Mouse (Mus musculus) liver, embryonic 12.5 days (tissue): ENCODE measurements at regions not wholly inside any gene's neighbourhood (a gene's known extent, or its start where the extent isn't known, plus 50 kb on each side); places are given as distances from the start of the nearest gene placed in this dataset.
A peak's percentile ranks its signal among the peaks of the same experiment; 100 is the strongest.

ENCODE experiments used
- ATAC-seq: fragments of 200-750 bp; cut with Nextera tagmentation; 2 replicates; pipeline ENCODE4 v1.8.0; 2017; ENCODE audit warnings: moderate number of reproducible peaks, mild to moderate bottlenecking, moderate library complexity
- H3K27ac ChIP-seq: fragments of 300-500 bp; sonication (generic); 2 replicates; pipeline ENCODE4 v1.5.1; 2016; ENCODE audit warnings: mild to moderate bottlenecking
- H3K27me3 ChIP-seq: fragments of 300-500 bp; sonication (generic); replicated peaks from 2 replicates; pipeline ENCODE4 v1.6.1; 2016; ENCODE audit warnings: mild to moderate bottlenecking, moderate library complexity
- H3K36me3 ChIP-seq: fragments of 300-500 bp; sonication (generic); 2 replicates; pipeline ENCODE4 v1.6.1; 2016; ENCODE audit warnings: mild to moderate bottlenecking, moderate library complexity
- H3K4me1 ChIP-seq: fragments of 300-500 bp; sonication (generic); 2 replicates; pipeline ENCODE4 v1.6.1; 2016
- H3K4me2 ChIP-seq: fragments of 300-500 bp; sonication (generic); 2 replicates; pipeline ENCODE4 v1.6.1; 2016; ENCODE audit warnings: mild to moderate bottlenecking, moderate library complexity
- H3K4me3 ChIP-seq: fragments of 300-500 bp; sonication (generic); 2 replicates; pipeline ENCODE4 v1.5.1; 2016; ENCODE audit warnings: mild to moderate bottlenecking, moderate library complexity
- H3K9ac ChIP-seq: fragments of 300-500 bp; sonication (generic); 2 replicates; pipeline ENCODE4 v1.6.1; 2016; ENCODE audit warnings: mild to moderate bottlenecking, moderate library complexity
- H3K9me3 ChIP-seq: fragments of 300-500 bp; sonication (generic); replicated peaks from 2 replicates; pipeline ENCODE4 v1.6.1; 2016; ENCODE audit warnings: mild to moderate bottlenecking, moderate library complexity
- WGBS: fragments of 180-500 bp; shearing (Covaris S2); methylation state at CpG from one replicate; pipeline ENCODE4 v1.1.7; 2016; ENCODE audit not compliant: insufficient replicate concordance; 5-methylcytosine and 5-hydroxymethylcytosine counted together

DNA sequence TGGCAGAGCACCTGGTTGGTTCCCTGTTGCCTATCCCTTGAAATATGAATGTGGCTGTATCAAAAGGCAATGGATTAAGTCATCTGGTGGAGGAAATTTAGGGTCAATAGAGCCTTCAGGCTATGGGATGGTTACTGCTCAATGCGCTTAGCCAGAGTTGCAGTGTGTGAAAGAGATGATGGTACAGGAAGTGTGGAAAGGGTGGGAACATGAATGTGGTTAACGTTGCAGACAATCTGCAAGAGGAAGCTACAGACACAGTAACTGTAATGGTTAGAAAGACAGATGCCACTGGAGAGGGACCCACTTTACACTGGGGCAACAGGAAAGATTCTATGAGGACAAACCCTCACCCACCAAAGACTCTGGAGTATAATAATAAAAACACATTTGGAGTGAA is 185.2 kb downstream of the Rpap3 start:
- no peak for ATAC-seq
- Histone ChIP-seq H3K4me1 (no peaks in the 10 kb centered on the region), H3K4me3 (no peak overlapping the region), H3K4me2 (no peak overlapping the region), H3K27ac (peak overlapping the region; percentile 23; the same call in 1 of the 2 replicates), H3K9ac (no peak overlapping the region), H3K9me3 (no peaks in the 10 kb centered on the region), H3K36me3 (no peaks in the 10 kb centered on the region), H3K27me3 (no peaks in the 10 kb centered on the region)
- WGBS: 24% methylated on average over 2 of the region's 2 CpGs

DNA sequence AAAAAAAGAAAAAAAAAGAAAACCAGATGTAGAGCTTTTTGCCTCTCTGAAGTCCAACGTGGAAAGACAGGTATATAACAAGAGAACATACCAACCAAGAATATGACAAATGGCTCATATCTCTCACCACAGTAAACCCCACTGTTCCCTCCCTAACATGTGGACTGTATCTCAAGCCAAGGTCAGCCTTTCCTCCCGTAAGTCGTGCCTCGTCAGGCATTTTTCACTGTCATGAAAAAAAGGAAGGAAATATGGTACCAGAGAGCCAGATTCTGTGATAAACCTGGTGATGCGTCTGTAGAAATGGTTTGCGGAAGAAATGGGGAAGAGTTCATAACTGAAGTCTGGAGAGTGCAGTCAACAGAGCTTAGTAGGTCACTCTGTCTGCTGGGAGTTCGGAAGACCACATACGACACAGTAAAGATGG is 185.7 kb downstream of the Rpap3 start:
- Histone ChIP-seq H3K36me3 (no peaks in the 10 kb centered on the region), H3K4me2 (no peak overlapping the region), H3K27ac (peak overlapping the region; percentile 23; the same call in 1 of the 2 replicates), H3K9me3 (no peaks in the 10 kb centered on the region), H3K27me3 (no peaks in the 10 kb centered on the region), H3K4me1 (no peaks in the 10 kb centered on the region), H3K4me3 (no peak overlapping the region), H3K9ac (no peak overlapping the region)
- 19% methylated on average over 8 of the region's 8 CpGs for WGBS
- ATAC-seq: no peak

DNA sequence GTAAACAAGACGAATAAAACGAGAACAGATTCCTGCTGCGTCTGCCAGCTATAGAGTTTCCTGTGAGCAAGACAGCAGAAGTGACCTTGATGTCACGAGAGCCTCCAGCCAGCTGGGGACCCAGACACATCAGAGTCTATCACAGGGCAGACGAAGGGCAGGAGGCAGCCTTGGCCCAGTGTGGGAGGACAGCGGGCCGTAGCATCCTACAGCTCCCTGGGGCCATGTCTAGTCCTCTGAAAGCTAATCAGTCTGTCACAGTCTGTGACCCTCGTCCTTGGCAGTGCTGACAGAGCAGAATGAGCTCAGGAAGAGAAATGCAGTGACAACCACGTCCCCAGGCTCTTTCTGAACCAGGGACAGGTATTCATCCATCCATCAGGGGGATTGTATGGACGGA is 187.7 kb downstream of the Rpap3 start:
- no peak for ATAC-seq
- no peaks in the 10 kb centered on the region for H3K4me1 ChIP-seq
- no peaks in the 10 kb centered on the region for H3K36me3 ChIP-seq
- H3K4me3 ChIP-seq: no peak overlapping the region
- H3K4me2 ChIP-seq: no peak overlapping the region
- H3K27ac ChIP-seq: no peak overlapping the region
- H3K27me3 ChIP-seq: no peaks in the 10 kb centered on the region
- 61% methylated on average over 10 of the region's 10 CpGs for WGBS
- no peaks in the 10 kb centered on the region for H3K9me3 ChIP-seq
- no peak overlapping the region for H3K9ac ChIP-seq

DNA sequence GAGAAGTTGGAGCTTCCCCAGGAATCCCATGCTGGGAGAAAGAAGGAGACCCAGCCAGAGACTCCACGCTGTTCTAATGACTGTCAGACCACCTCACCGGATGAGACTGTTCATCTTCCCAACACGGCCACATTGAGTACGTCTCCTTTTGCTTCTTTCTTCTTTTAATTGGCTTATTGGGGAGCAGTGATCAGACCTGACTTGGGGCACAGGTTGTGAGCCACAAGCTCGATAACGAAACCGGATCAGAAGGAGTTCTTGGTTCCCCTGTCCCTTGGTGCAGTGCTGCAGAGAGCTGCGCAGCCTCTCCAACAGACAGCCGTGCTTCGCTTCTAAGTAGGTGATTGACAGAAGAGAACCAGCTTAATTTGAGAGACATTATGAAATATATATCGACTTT is 188.4 kb downstream of the Rpap3 start:
- Histone ChIP-seq H3K9me3 (no peaks in the 10 kb centered on the region), H3K27ac (no peak overlapping the region), H3K4me2 (no peak overlapping the region), H3K4me1 (no peaks in the 10 kb centered on the region), H3K27me3 (no peaks in the 10 kb centered on the region), H3K9ac (no peak overlapping the region), H3K36me3 (no peaks in the 10 kb centered on the region), H3K4me3 (no peak overlapping the region)
- ATAC-seq: no peak
- 79% methylated on average over 11 of the region's 11 CpGs for WGBS

DNA sequence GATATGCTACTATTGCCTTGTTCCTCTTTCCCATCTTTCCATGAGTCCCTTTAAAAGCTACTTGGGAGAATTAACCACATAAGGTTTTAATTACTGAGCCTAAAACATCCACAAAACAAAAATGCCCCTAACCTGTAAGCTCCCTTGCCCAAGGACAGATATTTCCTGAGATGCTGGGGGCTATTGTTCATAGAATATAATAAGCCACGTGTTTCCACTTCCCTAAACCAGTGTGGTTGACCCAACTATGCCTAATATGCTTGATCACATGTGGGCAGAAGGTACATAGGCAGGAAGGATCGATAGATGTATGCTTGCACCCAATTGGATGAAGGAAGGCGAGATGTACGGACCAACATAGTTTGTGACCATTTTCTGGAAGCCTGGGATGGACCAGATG is 189.9 kb downstream of the Rpap3 start:
- no peak for ATAC-seq
- no peaks in the 10 kb centered on the region for H3K27me3 ChIP-seq
- H3K9me3 ChIP-seq: no peaks in the 10 kb centered on the region
- H3K9ac ChIP-seq: no peak overlapping the region
- no peaks in the 10 kb centered on the region for H3K4me1 ChIP-seq
- H3K27ac ChIP-seq: no peak overlapping the region
- no peaks in the 10 kb centered on the region for H3K36me3 ChIP-seq
- no peak overlapping the region for H3K4me3 ChIP-seq
- no peak overlapping the region for H3K4me2 ChIP-seq
- WGBS: 53% methylated on average over 4 of the region's 4 CpGs

DNA sequence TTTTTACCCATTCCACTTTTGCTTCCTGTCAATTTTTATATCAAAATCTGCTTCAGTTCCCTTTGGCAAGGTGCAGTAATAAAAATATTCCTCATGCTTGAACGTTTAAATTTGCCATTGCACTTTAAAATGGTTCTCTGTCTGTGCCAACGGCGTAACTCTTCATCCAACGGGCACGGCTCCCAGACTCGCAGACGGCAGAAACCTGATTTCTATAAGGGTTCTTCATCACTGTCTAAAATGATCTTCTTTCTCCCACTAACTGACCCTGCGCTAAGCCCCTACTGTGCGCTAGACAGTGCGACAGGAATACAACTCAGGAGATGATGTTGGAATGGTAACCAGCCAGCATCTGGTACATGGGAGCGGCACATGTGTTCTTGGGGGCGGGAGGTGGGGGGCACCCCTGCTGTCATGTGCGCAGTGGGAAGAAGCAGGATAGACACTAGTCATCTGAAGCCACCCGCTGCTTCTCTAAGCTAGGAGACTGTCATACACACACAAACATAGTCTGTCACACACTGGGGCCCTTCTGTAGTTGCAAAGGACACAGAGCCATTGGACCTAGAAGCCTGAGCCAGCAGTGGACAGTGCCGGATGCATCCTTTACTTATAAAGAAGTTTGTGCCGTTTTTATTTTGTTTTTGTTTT is 197.8 kb downstream of the Rpap3 start:
- Histone ChIP-seq H3K27ac (no peak overlapping the region), H3K4me2 (no peak overlapping the region), H3K27me3 (no peaks in the 10 kb centered on the region), H3K9ac (no peak overlapping the region), H3K9me3 (peaks cover 7% of the 10 kb centered on the region), H3K36me3 (no peaks in the 10 kb centered on the region), H3K4me3 (no peak overlapping the region), H3K4me1 (no peaks in the 10 kb centered on the region)
- WGBS: 81% methylated on average over 16 of the region's 16 CpGs
- ATAC-seq: no peak

DNA sequence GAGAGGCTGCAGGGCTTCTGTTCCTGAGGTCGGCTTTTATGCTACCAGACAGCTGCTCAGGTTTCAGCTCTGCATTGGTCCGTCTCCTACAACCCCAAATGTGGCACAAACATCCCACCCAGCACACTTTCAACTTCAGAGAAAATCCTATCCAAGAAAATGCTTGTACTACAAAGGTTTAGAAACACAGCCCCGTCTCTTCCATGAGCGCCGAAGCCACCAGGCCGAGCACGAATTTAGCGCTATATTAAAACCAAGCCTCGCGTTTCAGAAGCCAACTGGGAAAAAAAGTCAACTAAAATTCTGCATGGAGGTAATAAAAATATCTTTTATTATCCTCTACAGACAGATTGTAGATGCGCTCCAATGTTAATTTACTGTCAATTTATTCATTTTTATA is 198.4 kb downstream of the Rpap3 start:
- no peak for ATAC-seq
- Histone ChIP-seq H3K27me3 (no peaks in the 10 kb centered on the region), H3K9me3 (peaks cover 7% of the 10 kb centered on the region), H3K27ac (no peak overlapping the region), H3K36me3 (no peaks in the 10 kb centered on the region), H3K9ac (no peak overlapping the region), H3K4me2 (no peak overlapping the region), H3K4me1 (no peaks in the 10 kb centered on the region), H3K4me3 (no peak overlapping the region)
- 83% methylated on average over 11 of the region's 11 CpGs for WGBS

DNA sequence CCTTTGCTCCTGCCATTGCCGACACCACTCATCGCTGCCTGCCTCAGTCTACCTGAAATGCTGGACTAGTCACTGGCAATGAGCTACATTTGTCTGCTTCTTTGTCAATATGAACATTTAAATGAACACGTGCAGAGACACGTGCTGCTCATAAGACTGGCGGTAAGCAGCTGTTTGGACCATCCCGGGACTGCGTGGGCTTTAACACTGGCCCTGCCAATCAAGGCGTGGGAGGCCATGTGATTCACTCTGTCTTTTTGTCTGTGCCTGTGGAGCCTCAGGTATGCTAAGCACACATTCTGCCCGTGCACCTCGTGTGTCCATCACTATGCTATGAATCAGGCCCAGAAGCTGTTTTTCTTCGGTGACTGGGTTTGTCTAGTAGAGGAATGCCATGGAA is 199.9 kb downstream of the Rpap3 start:
- Histone ChIP-seq H3K4me3 (no peak overlapping the region), H3K27me3 (no peaks in the 10 kb centered on the region), H3K9me3 (peaks cover 7% of the 10 kb centered on the region), H3K27ac (no peak overlapping the region), H3K36me3 (no peaks in the 10 kb centered on the region), H3K4me2 (no peak overlapping the region), H3K9ac (no peak overlapping the region), H3K4me1 (no peaks in the 10 kb centered on the region)
- no peak for ATAC-seq
- WGBS: 80% methylated on average over 11 of the region's 11 CpGs

DNA sequence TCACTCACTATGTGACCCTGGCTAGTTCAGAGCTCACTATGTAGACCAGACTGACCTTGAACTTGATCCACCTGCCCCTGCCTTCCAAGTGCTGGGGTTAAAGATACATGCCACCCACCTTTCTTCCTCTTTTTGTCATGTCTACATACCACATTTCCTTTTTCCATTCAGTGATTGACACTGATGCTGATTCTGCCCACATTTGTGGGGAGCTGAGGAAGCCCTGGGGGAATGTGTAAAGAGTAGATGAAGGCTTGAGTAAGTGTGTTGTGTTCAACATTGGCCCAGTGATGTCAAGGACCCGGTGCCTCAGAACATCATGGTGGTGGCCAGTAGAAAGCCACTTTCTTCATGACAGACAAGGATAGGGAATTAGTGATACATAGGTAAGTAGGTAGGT is 201.3 kb downstream of the Rpap3 start:
- WGBS: 28% methylated on average over 1 of the region's 1 CpGs
- Histone ChIP-seq H3K27ac (no peak overlapping the region), H3K4me3 (no peak overlapping the region), H3K4me2 (no peak overlapping the region), H3K36me3 (no peaks in the 10 kb centered on the region), H3K4me1 (no peaks in the 10 kb centered on the region), H3K27me3 (no peaks in the 10 kb centered on the region), H3K9ac (no peak overlapping the region), H3K9me3 (peaks cover 7% of the 10 kb centered on the region; the same call in 1 of the 2 replicates)
- no peak for ATAC-seq

DNA sequence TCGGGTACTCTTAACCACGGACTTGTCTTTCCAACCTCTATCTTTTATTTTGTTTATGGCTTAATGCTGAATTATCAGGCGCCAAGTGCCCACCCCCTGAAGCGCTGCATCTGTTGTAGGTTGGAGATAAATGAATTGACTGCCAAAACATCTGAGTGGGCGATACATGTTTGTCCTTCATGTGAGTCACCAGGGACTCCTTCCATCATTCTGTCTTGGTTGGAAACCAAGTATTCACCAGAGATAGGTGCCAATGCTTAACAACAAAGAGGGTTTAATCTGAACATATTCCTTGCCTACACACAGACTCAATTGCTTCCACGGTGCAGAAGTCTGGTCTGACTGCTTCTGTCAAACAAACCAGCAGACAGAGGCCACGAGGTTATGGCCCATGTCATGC is 203.6 kb downstream of the Rpap3 start:
- Histone ChIP-seq H3K27ac (no peak overlapping the region), H3K36me3 (no peaks in the 10 kb centered on the region), H3K4me1 (no peaks in the 10 kb centered on the region), H3K9me3 (peaks cover 7% of the 10 kb centered on the region; the same call in 1 of the 2 replicates), H3K27me3 (no peaks in the 10 kb centered on the region), H3K4me3 (no peak overlapping the region), H3K4me2 (no peak overlapping the region), H3K9ac (no peak overlapping the region)
- WGBS: 73% methylated on average over 7 of the region's 7 CpGs
- ATAC-seq: no peak

DNA sequence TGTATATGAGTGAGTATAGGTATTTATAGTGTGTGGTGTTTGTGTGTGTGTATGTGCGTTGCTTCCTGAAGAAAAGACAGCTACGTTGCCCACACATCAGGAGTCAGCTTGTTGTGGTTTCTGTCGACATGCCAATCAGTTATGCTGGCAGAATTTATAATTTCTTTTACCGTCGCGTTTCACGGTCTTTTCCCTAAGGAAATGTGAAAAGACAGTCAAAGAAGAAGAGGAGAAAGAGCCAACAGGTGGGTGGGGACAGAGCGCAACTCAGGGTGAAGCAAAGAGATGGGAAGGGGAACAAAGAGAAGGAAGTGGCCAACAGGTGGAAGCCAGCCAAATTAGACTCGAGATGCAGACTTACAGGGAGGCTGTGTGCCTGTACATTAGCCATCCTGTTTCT is 204.2 kb downstream of the Rpap3 start:
- WGBS: 58% methylated on average over 9 of the region's 9 CpGs
- ATAC-seq: no peak
- Histone ChIP-seq H3K9me3 (peaks cover 7% of the 10 kb centered on the region; the same call in 1 of the 2 replicates), H3K4me1 (no peaks in the 10 kb centered on the region), H3K9ac (no peak overlapping the region), H3K27ac (no peak overlapping the region), H3K4me3 (no peak overlapping the region), H3K36me3 (no peaks in the 10 kb centered on the region), H3K4me2 (no peak overlapping the region), H3K27me3 (no peaks in the 10 kb centered on the region)

DNA sequence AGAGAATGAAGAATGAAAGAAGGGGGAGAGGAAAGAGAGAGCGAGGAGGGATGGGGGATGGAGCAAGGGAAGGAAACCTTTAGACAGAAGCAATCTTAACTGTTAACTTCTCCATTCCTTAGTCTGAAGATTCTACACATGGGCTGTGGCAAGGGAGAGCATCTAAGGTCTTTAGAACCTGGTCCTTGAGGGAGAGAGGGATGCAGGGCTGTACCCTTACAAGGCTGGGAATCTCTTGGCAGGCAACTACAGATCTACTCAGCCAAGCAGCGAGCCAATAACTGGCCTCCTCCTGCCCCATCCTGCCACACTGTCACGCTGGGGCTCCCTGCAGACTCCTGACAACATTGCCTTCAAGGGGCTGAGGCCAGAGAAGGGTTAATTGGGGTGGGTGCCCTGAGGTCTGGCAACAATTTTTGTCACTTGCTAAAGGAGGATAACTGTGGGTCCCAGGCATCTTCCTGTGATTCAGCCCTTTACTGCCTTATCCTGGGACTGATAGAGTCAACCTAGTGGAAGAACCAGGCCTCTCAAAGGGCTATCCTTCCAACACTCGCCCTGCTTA is 205.7 kb downstream of the Rpap3 start:
- Histone ChIP-seq H3K9ac (no peak overlapping the region), H3K4me3 (no peak overlapping the region), H3K27ac (no peak overlapping the region), H3K9me3 (peaks cover 8% of the 10 kb centered on the region; the same call in 1 of the 2 replicates), H3K4me2 (no peak overlapping the region), H3K27me3 (no peaks in the 10 kb centered on the region), H3K4me1 (no peaks in the 10 kb centered on the region), H3K36me3 (no peaks in the 10 kb centered on the region)
- no peak for ATAC-seq
- 64% methylated on average over 4 of the region's 4 CpGs for WGBS

DNA sequence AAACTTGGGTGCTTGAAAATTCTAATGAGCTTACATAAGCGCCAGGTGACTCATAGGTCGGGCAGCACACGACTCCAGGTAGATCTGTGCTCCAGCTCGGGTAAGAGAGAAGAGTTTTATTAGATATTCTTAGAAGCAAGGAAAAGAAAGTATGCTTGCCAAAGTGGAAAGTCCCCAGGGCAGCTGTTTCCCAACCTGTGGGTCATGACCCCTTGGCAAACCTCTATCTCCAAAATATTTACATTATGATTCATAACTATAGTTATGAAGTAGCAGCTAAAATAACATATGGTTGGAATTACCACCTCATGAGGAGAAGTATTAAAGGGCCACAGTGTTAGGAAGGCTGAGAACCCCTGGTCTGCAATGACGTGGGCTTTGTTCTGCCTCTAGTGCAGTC is 206.4 kb downstream of the Rpap3 start:
- WGBS: 75% methylated on average over 5 of the region's 5 CpGs
- ATAC-seq: no peak

More for the DNA sequence above, 206.4 kb downstream of the Rpap3 start:
- H3K36me3 ChIP-seq: no peaks in the 10 kb centered on the region
- H3K4me1 ChIP-seq: no peaks in the 10 kb centered on the region
- H3K27me3 ChIP-seq: no peaks in the 10 kb centered on the region
- no peak overlapping the region for H3K4me2 ChIP-seq
- peaks cover 8% of the 10 kb centered on the region; the same call in 1 of the 2 replicates for H3K9me3 ChIP-seq
- H3K4me3 ChIP-seq: no peak overlapping the region
- no peak overlapping the region for H3K27ac ChIP-seq
- H3K9ac ChIP-seq: no peak overlapping the region
